Mouse (Mus musculus): ENCODE measurements at regions not wholly inside any gene's neighbourhood (a gene's known extent, or its start where the extent isn't known, plus 50 kb on each side); places are given as distances from the start of the nearest gene placed in this dataset.

DNA sequence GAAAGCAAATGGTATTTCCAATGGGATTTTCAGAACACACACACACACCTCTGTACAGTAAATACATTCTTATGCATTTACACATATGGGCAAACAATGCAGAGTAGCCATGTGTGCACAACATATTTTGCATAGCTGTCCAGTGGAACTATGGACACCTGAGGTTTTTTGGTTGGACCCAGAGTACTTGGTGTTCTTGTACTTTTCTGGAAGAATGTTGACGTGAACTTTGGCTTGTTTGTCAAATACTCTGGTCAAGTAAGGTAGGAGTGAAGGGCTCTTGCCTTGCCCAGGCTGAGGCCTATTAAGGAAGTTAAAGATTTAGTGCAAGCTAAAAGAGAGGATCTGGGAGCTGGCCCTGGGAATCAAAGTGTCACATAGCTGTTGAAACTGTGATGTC is 485.2 kb downstream of the Klf5 start:
- ATAC-seq (replicated peaks; ENCODE audit: poor library complexity, severe bottlenecking), result no peak

DNA sequence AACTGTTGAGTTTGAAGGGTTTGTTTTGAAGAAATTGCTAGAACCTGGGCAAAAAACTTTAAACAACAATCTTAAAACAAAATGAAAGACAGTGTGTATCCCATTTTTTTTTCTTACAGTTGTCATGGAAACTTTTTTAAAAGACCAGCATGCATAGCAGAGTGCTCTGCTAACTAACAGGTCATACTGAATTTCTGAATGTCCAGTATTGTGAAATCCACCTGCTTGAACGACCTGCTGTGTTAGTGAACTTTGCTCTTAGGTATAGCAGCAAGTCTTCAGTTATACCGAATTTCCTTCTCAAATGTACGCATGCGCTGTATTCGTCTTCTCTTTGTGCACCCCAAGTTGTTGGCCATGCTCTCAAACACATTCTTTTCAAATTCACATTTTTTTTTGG is 486.6 kb downstream of the Klf5 start:
- no peak for ATAC-seq (replicated peaks; ENCODE audit: poor library complexity, severe bottlenecking)

- ATAC-seq (replicated peaks; ENCODE audit: poor library complexity, severe bottlenecking), result no peak
These were observed 487.9 kb downstream of the Klf5 start for GRCm38 (mm10) chr14:99786367-99786766.

DNA sequence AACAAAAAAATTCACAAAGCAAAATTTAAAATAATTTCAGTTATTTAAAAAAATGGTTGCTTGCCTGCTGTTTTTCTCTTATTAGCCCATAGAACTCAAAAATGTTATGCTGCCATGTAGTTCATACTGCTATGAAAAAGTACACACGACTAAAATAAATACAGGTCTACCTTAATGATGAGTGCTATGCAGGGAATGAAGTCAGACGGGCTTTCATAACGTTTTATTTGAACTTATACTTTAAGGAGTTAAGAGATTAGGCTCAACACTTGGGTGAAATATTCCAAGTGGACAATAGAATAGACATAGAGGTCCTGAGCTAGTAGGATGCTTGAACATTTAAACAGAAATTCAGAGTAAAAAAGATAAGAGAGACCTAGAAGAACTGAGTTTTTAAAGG is 489.7 kb downstream of the Klf5 start:
- no peak for ATAC-seq (replicated peaks; ENCODE audit: poor library complexity, severe bottlenecking)

DNA sequence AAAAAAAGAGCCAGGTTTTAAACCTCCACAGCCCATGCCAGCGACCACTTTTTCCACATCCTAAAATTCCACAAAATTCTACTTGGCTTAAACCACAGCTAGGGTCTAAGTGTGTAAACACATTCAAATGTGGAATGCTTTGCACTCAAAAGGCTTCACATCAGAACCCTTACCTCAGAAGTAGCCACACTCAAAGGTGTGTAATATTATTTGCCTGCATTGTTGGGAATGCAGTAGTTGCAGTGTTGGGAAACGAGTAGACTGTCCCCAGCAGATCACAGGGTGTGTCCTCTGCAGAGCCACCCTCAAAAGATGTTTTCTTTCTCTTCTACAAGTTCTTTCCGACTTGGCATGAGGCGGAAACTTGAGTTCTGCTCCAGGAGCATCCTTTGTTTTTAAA is 488.2 kb downstream of the Klf12 start:
- no peak for ATAC-seq (replicated peaks; ENCODE audit: poor library complexity, severe bottlenecking)

- ATAC-seq (replicated peaks; ENCODE audit: poor library complexity, severe bottlenecking), result no peak
These were observed 478.4 kb downstream of the Klf12 start for GRCm38 (mm10) chr14:99806052-99806451.

- no peak for ATAC-seq (replicated peaks; ENCODE audit: poor library complexity, severe bottlenecking)
These were observed 477.9 kb downstream of the Klf12 start for GRCm38 (mm10) chr14:99806599-99806998.

DNA sequence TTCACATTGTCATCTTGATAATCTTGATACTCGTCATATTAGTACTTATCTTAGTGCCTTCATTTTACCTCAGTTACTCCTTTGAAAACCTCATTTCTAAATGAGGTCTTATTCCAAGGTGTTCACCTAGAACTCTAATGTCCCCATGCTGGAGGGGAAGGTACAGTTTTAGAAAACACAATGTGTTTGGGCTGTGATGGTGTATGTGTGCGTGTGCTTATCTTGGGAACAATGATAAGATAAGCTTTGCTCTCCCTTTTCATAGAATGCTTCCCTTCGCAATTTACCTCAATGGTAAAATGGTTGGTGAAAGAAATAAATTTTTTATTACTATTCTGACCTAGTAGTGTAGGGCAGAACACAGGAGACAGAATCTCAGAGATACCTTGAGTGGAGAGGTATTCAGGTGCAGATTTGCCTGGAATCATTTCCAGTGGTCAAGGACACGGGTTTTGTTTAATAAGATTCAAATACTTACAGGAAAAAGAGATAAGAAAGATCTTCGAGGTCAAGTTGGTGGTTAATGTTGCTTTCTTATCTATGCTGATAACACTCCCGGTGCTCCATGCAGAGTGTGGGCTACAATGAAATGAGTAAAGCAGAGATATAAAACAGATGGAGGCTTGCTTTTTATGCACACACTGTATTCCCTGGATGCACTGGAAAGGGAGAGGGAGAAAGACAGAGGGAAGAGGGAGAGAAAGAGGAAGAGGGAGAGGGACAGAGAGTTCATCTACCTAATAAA is 471.6 kb downstream of the Klf12 start:
- no peak for ATAC-seq (replicated peaks; ENCODE audit: poor library complexity, severe bottlenecking)
